In genomic region chr17:46408478-46408877, GRCm38 (mm10) we compare ENCODE assay signal across 12 mouse cellular contexts. TPM values are rescaled to one million over a fixed set of nuclear protein-coding genes. Genes with fewer than 3 reads are reported as not detected.
A peak's percentile ranks its signal among the peaks of the same experiment; 100 is the strongest.
DNase-seq lines count a peak whose midpoint lies in the region; ATAC-seq and TF ChIP-seq lines count a peak whose summit lies in the region.
"Had no signal": no experiment of that assay in that cellular context is flagged by ENCODE, and none has a peak within 500 bp of the region (broad histone marks: within the 10 kb centered on the region; RNA-seq: fewer than 3 reads in every experiment).

No protein-coding gene starts in this region.

- ATAC-seq in intestine, postnatal 0 days = no peak
- no peak for ATAC-seq in intestine, embryonic 15.5 days

- no peak overlapping the region for H3K4me2 ChIP-seq in intestine, postnatal 0 days (replicated peaks; ENCODE audit: low read depth)
- H3K4me2 ChIP-seq in intestine, embryonic 15.5 days (replicated peaks) = no peak overlapping the region
- H3K4me2 ChIP-seq: liver, embryonic 13.5 days; midbrain, embryonic 12.5 days had no signal

- H3K9ac ChIP-seq in intestine, postnatal 0 days (ENCODE audit: low read depth, low read length) = no peak overlapping the region
- H3K9ac ChIP-seq in intestine, embryonic 15.5 days = no peak overlapping the region
- H3K9ac ChIP-seq: liver, embryonic 13.5 days; midbrain, embryonic 12.5 days had no signal

- peak; percentile 63 for TF ChIP-seq CTCF in intestine, postnatal 0 days (IDR thresholded peaks at IDR 0.05; ENCODE audit: low read depth)
- peak; percentile 52; the same call in 1 of the 2 replicates for TF ChIP-seq CTCF in brain, embryonic 14.5 days (IDR thresholded peaks at IDR 0.05; ENCODE audit: borderline replicate concordance, extremely low read depth, insufficient read depth, insufficient read length)

- H3K4me1 ChIP-seq in intestine, postnatal 0 days (replicated peaks; ENCODE audit: control insufficient read depth, insufficient read depth, low read length) = no peaks in the 10 kb centered on the region
- H3K4me1 ChIP-seq in intestine, embryonic 15.5 days (replicated peaks) = no peaks in the 10 kb centered on the region
- H3K4me1 ChIP-seq: liver, embryonic 13.5 days; midbrain, embryonic 12.5 days had no signal

- no peak for TF ChIP-seq POLR2A in brain, embryonic 14.5 days (IDR thresholded peaks at IDR 0.05; ENCODE audit: borderline replicate concordance, extremely low read depth, insufficient read depth, insufficient read length, poor library complexity, severe bottlenecking)

- no peak overlapping the region for H3K4me3 ChIP-seq in intestine, postnatal 0 days (ENCODE audit: low read depth, low read length)
- H3K4me3 ChIP-seq in intestine, embryonic 15.5 days (replicated peaks) = no peak overlapping the region
- H3K4me3 ChIP-seq: liver, embryonic 13.5 days; midbrain, embryonic 12.5 days had no signal

- no peaks in the 10 kb centered on the region for H3K9me3 ChIP-seq in intestine, postnatal 0 days (ENCODE audit: control insufficient read depth)
- H3K9me3 ChIP-seq in intestine, embryonic 15.5 days = no peaks in the 10 kb centered on the region
- H3K9me3 ChIP-seq: liver, embryonic 13.5 days; midbrain, embryonic 12.5 days had no signal

- DNase-seq in 3T3-L1 (ENCODE audit: low read depth, low spot score) = peak; percentile 30
- peak; percentile 24 to 27 for DNase-seq in B cell, adult 2 months
- DNase-seq in brain, embryonic 14.5 days (ENCODE audit: low read depth) = no peak
- DNase-seq in urinary bladder, postnatal 36 days (ENCODE audit: low spot score in 2 of 2) = no peak
- no peak for DNase-seq in cerebellum, adult 8-10 months
- DNase-seq: liver, embryonic 13.5 days; spleen, adult 18-20 months had no signal

- H3K27ac ChIP-seq in intestine, postnatal 0 days (ENCODE audit: low read depth, low read length) = no peak overlapping the region
- no peak overlapping the region for H3K27ac ChIP-seq in intestine, embryonic 15.5 days
- H3K27ac ChIP-seq: liver, embryonic 13.5 days; midbrain, embryonic 12.5 days had no signal

- WGBS in intestine, postnatal 0 days = 35% methylated on average over 3 of the region's 3 CpGs
- WGBS in intestine, embryonic 15.5 days = 28% methylated on average over 3 of the region's 3 CpGs

- H3K36me3 ChIP-seq in intestine, postnatal 0 days (ENCODE audit: control insufficient read depth, insufficient read depth) = peaks cover 38% of the 10 kb centered on the region
- H3K36me3 ChIP-seq in intestine, embryonic 15.5 days = peaks cover 29% of the 10 kb centered on the region

- H3K27me3 ChIP-seq in intestine, postnatal 0 days (replicated peaks; ENCODE audit: control insufficient read depth, insufficient read depth, low read length) = no peaks in the 10 kb centered on the region
- no peaks in the 10 kb centered on the region for H3K27me3 ChIP-seq in intestine, embryonic 15.5 days (replicated peaks)
- H3K27me3 ChIP-seq: liver, embryonic 13.5 days; midbrain, embryonic 12.5 days had no signal

RNA-seq across cellular contexts. Expression of gene Crip3, which starts 20.2 kb away (rescaled TPM):
- 0.12 TPM in 1 of 2 replicates, not detected in the other for polyA plus RNA-seq in intestine, postnatal 0 days (2015; fragmentation: Nextera tagmentation; extraction: Ambion mirVana)
- polyA plus RNA-seq in intestine, embryonic 15.5 days (2015; fragmentation: Nextera tagmentation; extraction: Ambion mirVana) = 0.92 TPM in 1 of 2 replicates, not detected in the other
- 8.2 and 11.3 TPM in 2 replicates for polyA plus RNA-seq in brain, embryonic 14.5 days (2012; rRNA removed)
- polyA plus RNA-seq: liver, embryonic 13.5 days had no signal

RNA-seq across cellular contexts. Expression of gene Zfp318, which starts 24.9 kb away (rescaled TPM):
- 2.2 and 3.8 TPM in 2 replicates for polyA plus RNA-seq in intestine, postnatal 0 days (2015; fragmentation: Nextera tagmentation; extraction: Ambion mirVana)
- 6.6 and 7.1 TPM in 2 replicates for polyA plus RNA-seq in intestine, embryonic 15.5 days (2015; fragmentation: Nextera tagmentation; extraction: Ambion mirVana)
- 28.3 and 39.7 TPM in 2 replicates for polyA plus RNA-seq in brain, embryonic 14.5 days (2012; rRNA removed)

RNA-seq across cellular contexts. Expression of gene Slc22a7, which starts 29.8 kb away (rescaled TPM):
- not detected in 2 replicates for polyA plus RNA-seq in intestine, postnatal 0 days (2015; fragmentation: Nextera tagmentation; extraction: Ambion mirVana)
- not detected in 2 replicates for polyA plus RNA-seq in intestine, embryonic 15.5 days (2015; fragmentation: Nextera tagmentation; extraction: Ambion mirVana)
- polyA plus RNA-seq in brain, embryonic 14.5 days (2012; rRNA removed) = 0.07 and 0.09 TPM in 2 replicates
- polyA plus RNA-seq: heart, embryonic 14.5 days; intestine, embryonic 14.5 days; liver, embryonic 13.5 days; midbrain, embryonic 12.5 days had no signal

Comparison
In these comparisons a context has a peak if more than half of its experiments do, and no peak if none do; other contexts are left out.
1. DNase-seq: peak in 3T3-L1 (single experiment) and B cell, adult 2 months (2 of 2); none in brain, embryonic 14.5 days (single experiment), urinary bladder, postnatal 36 days (0 of 2) and cerebellum, adult 8-10 months (single experiment).